Mouse (Mus musculus): ENCODE data around the gene Cep295nl.

- TF ChIP-seq GATA1 (IDR thresholded peaks at IDR 0.05; ENCODE audit: borderline replicate concordance, low read length) (no peak), FLI1 (IDR thresholded peaks at IDR 0.05; ENCODE audit: low read length) (no peak)
These were observed 32.2 kb upstream of the Cep295nl start for GRCm38 (mm10) chr11:118374506-118374905.

Measured in megakaryocyte, embryonic 14.5 days (primary cell).